22 mouse cellular contexts compared by ENCODE assay signal in the genomic region with DNA sequence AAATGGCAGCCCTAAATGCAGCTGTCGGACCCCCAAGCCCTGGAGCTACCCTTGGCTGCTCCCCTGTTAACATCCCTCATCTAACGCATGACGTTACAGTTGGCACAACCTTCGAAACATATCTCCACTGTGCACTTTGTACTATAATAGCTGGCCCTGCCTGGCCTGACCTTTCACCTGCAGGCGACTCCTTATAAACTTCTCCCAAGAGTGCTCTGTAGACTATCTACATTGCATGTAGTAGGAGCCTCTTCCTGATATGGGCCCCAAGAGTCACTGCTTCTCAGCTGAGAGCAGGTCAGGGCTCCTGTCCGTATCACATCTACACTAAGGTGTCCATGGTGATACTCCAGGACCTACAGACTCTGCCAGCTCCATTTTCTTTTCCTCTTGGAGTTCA.
DNase-seq lines count a peak whose midpoint lies in the region; ATAC-seq and TF ChIP-seq lines count a peak whose summit lies in the region.
"Had no signal": no experiment of that assay in that cellular context is flagged by ENCODE, and none has a peak within 500 bp of the region (broad histone marks: within the 10 kb centered on the region; RNA-seq: fewer than 3 reads in every experiment).

No protein-coding gene starts in this region.

- no peak overlapping the region for H3K27ac ChIP-seq in kidney, adult 2 months (ENCODE audit: insufficient read depth, low read depth, low read length)
- H3K27ac ChIP-seq in stomach, embryonic 16.5 days (ENCODE audit: low read length), result no peak overlapping the region
- no peak overlapping the region for H3K27ac ChIP-seq in stomach, postnatal 0 days (replicated peaks)
- peak overlapping the region; percentile 48 for H3K27ac ChIP-seq in small intestine, adult 2 months (ENCODE audit: insufficient read depth, low read depth, low read length)
- H3K27ac ChIP-seq: forebrain, embryonic 10.5 days; forebrain, embryonic 13.5 days; gastrocnemius, adult 2 months; hindbrain, embryonic 12.5 days; hindbrain, embryonic 15.5 days had no signal

- H3K4me3 ChIP-seq in kidney, adult 2 months (ENCODE audit: insufficient read depth, low read depth, low read length), result no peak overlapping the region
- no peak overlapping the region for H3K4me3 ChIP-seq in stomach, embryonic 16.5 days (replicated peaks; ENCODE audit: low read length)
- H3K4me3 ChIP-seq in stomach, postnatal 0 days (ENCODE audit: low read depth, low read length), result no peak overlapping the region
- no peak overlapping the region for H3K4me3 ChIP-seq in small intestine, adult 2 months (ENCODE audit: low read depth, low read length)
- H3K4me3 ChIP-seq: forebrain, embryonic 10.5 days; forebrain, embryonic 13.5 days; gastrocnemius, adult 2 months; hindbrain, embryonic 12.5 days; hindbrain, embryonic 15.5 days had no signal

- H3K36me3 ChIP-seq in kidney, adult 2 months (ENCODE audit: control insufficient read depth, insufficient read depth, low read length), result no peaks in the 10 kb centered on the region
- no peaks in the 10 kb centered on the region for H3K36me3 ChIP-seq in stomach, embryonic 16.5 days (ENCODE audit: control insufficient read depth, insufficient read depth, low read length)
- H3K36me3 ChIP-seq in stomach, postnatal 0 days (ENCODE audit: control insufficient read depth, insufficient read depth, low read length), result no peaks in the 10 kb centered on the region
- H3K36me3 ChIP-seq in small intestine, adult 2 months (ENCODE audit: control insufficient read depth, insufficient read depth, low read length), result no peaks in the 10 kb centered on the region
- H3K36me3 ChIP-seq: forebrain, embryonic 10.5 days; hindbrain, embryonic 12.5 days; hindbrain, embryonic 15.5 days had no signal

- H3K4me2 ChIP-seq in stomach, embryonic 16.5 days (ENCODE audit: low read depth, low read length), result no peak overlapping the region
- H3K4me2 ChIP-seq in stomach, postnatal 0 days (replicated peaks; ENCODE audit: low read depth), result no peak overlapping the region
- H3K4me2 ChIP-seq: forebrain, embryonic 13.5 days; heart, embryonic 11.5 days; hindbrain, embryonic 12.5 days; hindbrain, embryonic 15.5 days had no signal

- peak; percentile 49 for DNase-seq in kidney, adult 2 months
- no peak for DNase-seq in kidney, postnatal 25 days
- DNase-seq in stomach, postnatal 0 days (ENCODE audit: low spot score), result no peak
- no peak for DNase-seq in lung, postnatal 4 days
- DNase-seq: adrenal gland, adult 8-10 months; adrenal gland, postnatal 25 days; cerebellum, adult 11-12 months; cerebellum, adult 8-10 months; cerebellum, postnatal 10 days; cerebellum, postnatal 36 days; gastrocnemius, adult 2 months; gastrocnemius, postnatal 14 days; heart, adult 11 months had no signal

- no peak for TF ChIP-seq EP300 in stomach, postnatal 0 days (optimal IDR thresholded peaks at IDR 0.05)

- H3K27me3 ChIP-seq in kidney, adult 2 months (replicated peaks; ENCODE audit: control insufficient read depth, insufficient read depth, low read length), result no peaks in the 10 kb centered on the region
- H3K27me3 ChIP-seq in stomach, embryonic 16.5 days (ENCODE audit: control insufficient read depth, insufficient read depth, low read length), result no peaks in the 10 kb centered on the region
- no peaks in the 10 kb centered on the region for H3K27me3 ChIP-seq in stomach, postnatal 0 days (ENCODE audit: control insufficient read depth, insufficient read depth, low read length)
- H3K27me3 ChIP-seq in small intestine, adult 2 months (ENCODE audit: control insufficient read depth, insufficient read depth, low read length), result no peaks in the 10 kb centered on the region
- H3K27me3 ChIP-seq: forebrain, embryonic 13.5 days; hindbrain, embryonic 12.5 days; hindbrain, embryonic 15.5 days had no signal

- no peak for TF ChIP-seq POLR2A in kidney, adult 2 months (IDR thresholded peaks at IDR 0.05; ENCODE audit: low read depth, low read length)
- TF ChIP-seq POLR2A in small intestine, adult 2 months (IDR thresholded peaks at IDR 0.05; ENCODE audit: low read depth, low read length), result no peak

- peak; percentile 50; the same call in 1 of the 2 replicates for ATAC-seq in stomach, embryonic 16.5 days (ENCODE audit: insufficient read depth, low FRiP score)
- no peak for ATAC-seq in stomach, postnatal 0 days (ENCODE audit: low FRiP score, low TSS enrichment)
- ATAC-seq: activated CD4-positive, CD25-positive, alpha-beta regulatory T cell, adult 4 months; forebrain, embryonic 13.5 days; forebrain, embryonic 16.5 days had no signal

- no peak overlapping the region for H3K9ac ChIP-seq in stomach, embryonic 16.5 days (ENCODE audit: low read length)
- no peak overlapping the region for H3K9ac ChIP-seq in stomach, postnatal 0 days (ENCODE audit: low read length)
- H3K9ac ChIP-seq: forebrain, embryonic 13.5 days; hindbrain, embryonic 12.5 days; hindbrain, embryonic 15.5 days had no signal

- H3K9me3 ChIP-seq in stomach, embryonic 16.5 days (replicated peaks; ENCODE audit: control insufficient read depth, low read length), result no peaks in the 10 kb centered on the region
- no peaks in the 10 kb centered on the region for H3K9me3 ChIP-seq in stomach, postnatal 0 days (ENCODE audit: control insufficient read depth, low read length)
- H3K9me3 ChIP-seq: forebrain, embryonic 10.5 days; forebrain, embryonic 13.5 days; hindbrain, embryonic 12.5 days; hindbrain, embryonic 15.5 days had no signal

- WGBS in kidney, adult 2 months, result 64% methylated on average over 6 of the region's 6 CpGs
- WGBS in stomach, embryonic 16.5 days, result 83% methylated on average over 6 of the region's 6 CpGs
- WGBS in stomach, postnatal 0 days, result 79% methylated on average over 6 of the region's 6 CpGs
- WGBS in small intestine, adult 2 months, result 41% methylated on average over 6 of the region's 6 CpGs

- TF ChIP-seq CTCF in kidney, adult 2 months (conservative IDR thresholded peaks at IDR 0.05; ENCODE audit: insufficient read depth, insufficient read length, low read depth, low read length), result no peak
- TF ChIP-seq CTCF in stomach, postnatal 0 days (IDR thresholded peaks at IDR 0.05; ENCODE audit: low read depth), result no peak
- TF ChIP-seq CTCF in small intestine, adult 2 months (IDR thresholded peaks at IDR 0.05; ENCODE audit: extremely low read depth, insufficient read length, insufficient replicate concordance, low read depth, low read length), result no peak

- peaks cover 18% of the 10 kb centered on the region for H3K4me1 ChIP-seq in kidney, adult 2 months (ENCODE audit: control insufficient read depth, insufficient read depth, low read length)
- H3K4me1 ChIP-seq in stomach, embryonic 16.5 days (ENCODE audit: control insufficient read depth, insufficient read depth, low read length), result peaks cover 16% of the 10 kb centered on the region; the same call in 1 of the 2 replicates
- H3K4me1 ChIP-seq in stomach, postnatal 0 days (replicated peaks; ENCODE audit: control insufficient read depth, insufficient read depth), result no peaks in the 10 kb centered on the region
- peaks cover 8% of the 10 kb centered on the region; the same call in 1 of the 2 replicates for H3K4me1 ChIP-seq in small intestine, adult 2 months (ENCODE audit: control insufficient read depth, insufficient read depth, insufficient read length, low read length)
